Mouse (Mus musculus) midbrain, postnatal 0 days (tissue): ENCODE data around the gene Mars. TPM values are rescaled to one million over a fixed set of nuclear protein-coding genes. Genes with fewer than 3 reads are reported as not detected.

ENCODE experiments used
- ATAC-seq: fragments of 200-750 bp; cut with Nextera tagmentation; 2 replicates; pipeline ENCODE4 v1.8.0; 2017; ENCODE audit warnings: moderate number of reproducible peaks, mild to moderate bottlenecking, moderate TSS enrichment, moderate library complexity; ENCODE audit not compliant: low FRiP score
- DNase-seq: peaks from one replicate; pipeline ENCODE4 v3.0.0-alpha.2; 2015; ENCODE audit warnings: low spot score
- H3K27ac ChIP-seq: fragments of 300-500 bp; sonication (generic); 2 replicates; pipeline ENCODE4 v1.5.1; 2014; ENCODE audit warnings: low read depth, mild to moderate bottlenecking, low read length, mixed read lengths
- H3K27me3 ChIP-seq: fragments of 300-500 bp; sonication (generic); 2 replicates; pipeline ENCODE4 v1.6.1; 2014; ENCODE audit warnings: low read length, control low read depth, mixed read lengths; ENCODE audit not compliant: insufficient read depth
- H3K36me3 ChIP-seq: fragments of 300-500 bp; sonication (generic); 2 replicates; pipeline ENCODE4 v1.6.1; 2014; ENCODE audit warnings: low read length, control low read depth, mixed read lengths; ENCODE audit not compliant: insufficient read depth
- H3K4me1 ChIP-seq: fragments of 300-500 bp; sonication (generic); 2 replicates; pipeline ENCODE4 v1.6.1; 2014; ENCODE audit warnings: mild to moderate bottlenecking, control low read depth, antibody characterized with exemption, low read length, mixed read lengths; ENCODE audit not compliant: insufficient read depth
- H3K4me2 ChIP-seq: fragments of 300-500 bp; sonication (generic); 2 replicates; pipeline ENCODE4 v1.6.1; 2014; ENCODE audit warnings: low read depth, mild to moderate bottlenecking, low read length, mixed read lengths; ENCODE audit not compliant: poor library complexity, severe bottlenecking
- H3K4me3 ChIP-seq: fragments of 300-500 bp; sonication (generic); 2 replicates; pipeline ENCODE4 v1.5.1; 2014; ENCODE audit warnings: low read depth, mild to moderate bottlenecking, low read length, moderate library complexity
- H3K9ac ChIP-seq: fragments of 300-500 bp; sonication (generic); replicated peaks from 2 replicates; pipeline ENCODE4 v1.6.1; 2014; ENCODE audit warnings: mild to moderate bottlenecking, low read length, moderate library complexity, mixed read lengths; ENCODE audit not compliant: poor library complexity, severe bottlenecking
- H3K9me3 ChIP-seq: fragments of 300-500 bp; sonication (generic); 2 replicates; pipeline ENCODE4 v1.6.1; 2016; ENCODE audit warnings: low read length, control low read depth
- CTCF ChIP-seq: IDR thresholded peaks from 2 replicates; pipeline ENCODE4 v1.5.1; 2016; ENCODE audit warnings: antibody characterized with exemption, mild to moderate bottlenecking
- WGBS: fragments of 180-500 bp; shearing (Covaris S2); extraction: QIAGEN DNeasy Blood & Tissue Kit; methylation state at CpG from one replicate; pipeline ENCODE4 v1.1.7; 2014; 5-methylcytosine and 5-hydroxymethylcytosine counted together
- polyA plus RNA-seq: library from polyadenylated mRNA; unstranded; fragments of >200 nt; fragmentation: Nextera tagmentation; extraction: Ambion mirVana; gene quantifications from 2 replicates; pipeline ENCODE4 v1.2.1, GENCODE M21; 2015
- total RNA-seq: library from RNA; depleted of rRNA; stranded (reverse); fragments of >200 nt; gene quantifications from 2 replicates; pipeline ENCODE4 v1.2.3, GENCODE M21; 2014

The Mars gene
- total and polyA plus RNA-seq, 2 experiments from 2014 or later: 62.6 to 112 TPM

DNA sequence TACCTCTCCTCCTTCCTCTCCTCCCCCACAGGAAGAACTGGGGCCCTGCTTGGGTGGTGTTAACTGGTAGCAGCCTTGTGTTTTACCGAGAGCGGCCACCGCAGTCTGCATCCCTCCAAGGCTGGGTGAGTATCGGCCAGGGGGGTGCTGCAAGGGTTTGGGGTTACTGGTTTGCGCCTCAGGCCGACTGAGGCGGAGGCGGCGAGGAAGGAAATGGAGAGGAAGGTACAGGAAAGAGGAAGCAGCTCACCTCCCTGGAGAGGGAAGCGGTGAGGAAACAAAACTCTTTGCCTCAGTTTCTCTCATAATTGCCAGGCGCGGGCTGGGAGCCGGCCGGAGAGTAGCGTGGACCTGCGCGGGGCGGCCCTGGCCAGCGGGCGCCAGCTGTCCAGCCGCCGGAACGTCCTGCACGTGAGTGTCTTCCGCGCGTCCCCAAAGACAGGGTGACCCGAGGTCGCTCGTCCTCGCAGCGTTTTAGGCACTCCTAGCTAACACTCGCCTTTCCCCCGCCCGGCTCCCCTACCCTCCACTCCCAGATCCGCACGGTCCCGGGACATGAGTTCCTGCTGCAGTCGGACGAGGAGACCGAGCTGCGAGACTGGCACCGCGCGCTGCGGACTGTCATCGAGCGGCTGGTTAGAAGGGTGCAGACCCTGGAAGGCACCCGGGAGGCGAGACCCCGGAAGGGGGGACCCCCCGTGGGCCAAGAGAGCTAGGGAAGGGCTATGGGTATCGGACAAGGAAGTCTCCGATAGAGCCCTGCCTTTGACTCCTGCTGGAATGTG, 14.6 kb upstream of the Mars start:
- Histone ChIP-seq H3K36me3 (no peaks in the 10 kb centered on the region), H3K9me3 (no peaks in the 10 kb centered on the region), H3K27me3 (peaks cover 61% of the 10 kb centered on the region), H3K4me3 (peak overlapping the region; percentile 30), H3K4me1 (peaks cover 3% of the 10 kb centered on the region; the same call in 1 of the 2 replicates), H3K4me2 (peak overlapping the region; percentile 56), H3K9ac (peak overlapping the region; percentile 36), H3K27ac (no peak overlapping the region)
- WGBS: 2% methylated on average over 52 of the region's 54 CpGs
- DNase-seq: no peak
- ATAC-seq: no peak
- no peak for TF ChIP-seq CTCF

DNA sequence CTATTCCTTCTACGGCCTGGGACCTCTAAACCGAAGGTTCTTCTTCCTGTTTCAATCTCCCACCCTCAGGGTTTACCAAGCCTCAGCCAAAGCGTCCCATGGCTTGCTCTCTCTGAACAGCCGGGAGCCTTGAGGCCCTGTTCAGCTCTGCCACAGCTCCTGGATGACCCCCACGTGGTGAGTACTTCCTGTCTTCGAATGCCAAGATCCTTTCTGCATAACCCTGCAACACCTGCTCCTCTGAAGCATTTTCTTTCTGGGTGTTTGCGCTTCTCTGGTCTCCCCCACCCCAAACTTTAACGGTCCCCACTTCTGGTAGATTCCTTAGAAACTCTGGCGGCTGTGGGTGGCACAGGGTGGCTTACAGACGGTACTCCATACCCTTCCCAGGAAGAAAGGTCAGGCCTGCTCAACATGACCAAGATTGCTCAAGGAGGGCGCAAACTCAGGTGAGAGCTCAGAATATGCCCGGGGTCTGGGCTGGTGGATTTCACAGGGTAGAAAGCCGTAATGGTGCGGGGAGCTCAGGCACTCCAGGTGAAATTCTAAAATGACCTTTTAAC, 13.9 kb upstream of the Mars start:
- no peak for TF ChIP-seq CTCF
- Histone ChIP-seq H3K36me3 (no peaks in the 10 kb centered on the region), H3K4me3 (peak overlapping the region; percentile 30; the same call in 1 of the 2 replicates), H3K27ac (no peak overlapping the region), H3K27me3 (peaks cover 61% of the 10 kb centered on the region), H3K9me3 (no peaks in the 10 kb centered on the region), H3K4me2 (peak overlapping the region; percentile 56), H3K4me1 (peaks cover 3% of the 10 kb centered on the region; the same call in 1 of the 2 replicates), H3K9ac (no peak overlapping the region)
- ATAC-seq (no peak), DNase-seq (no peak)
- WGBS: 38% methylated on average over 14 of the region's 14 CpGs

DNA sequence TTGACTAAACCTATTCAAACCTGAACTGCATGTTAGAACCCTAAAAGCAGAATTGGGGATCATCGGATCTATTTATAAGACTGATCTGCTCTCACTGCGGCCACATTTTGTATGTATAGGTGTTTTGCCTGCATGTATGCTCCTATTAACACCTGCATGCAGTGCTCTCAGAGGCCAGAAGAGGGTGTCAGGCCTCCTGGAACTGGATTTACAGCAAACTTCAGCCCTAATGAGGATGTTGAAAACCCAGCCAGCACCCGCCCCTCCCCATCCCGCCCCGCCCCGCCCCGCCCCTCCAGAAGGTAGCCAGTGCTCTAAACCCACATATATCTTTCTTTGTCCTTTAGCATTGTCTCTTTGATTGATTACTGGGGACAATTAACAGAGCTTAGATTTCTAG, 12.9 kb upstream of the Mars start:
- no peak overlapping the region for H3K4me2 ChIP-seq
- WGBS: 14% methylated on average over 7 of the region's 7 CpGs
- no peaks in the 10 kb centered on the region for H3K9me3 ChIP-seq
- H3K4me3 ChIP-seq: no peak overlapping the region
- no peaks in the 10 kb centered on the region for H3K36me3 ChIP-seq
- peaks cover 3% of the 10 kb centered on the region; the same call in 1 of the 2 replicates for H3K4me1 ChIP-seq
- H3K27ac ChIP-seq: no peak overlapping the region
- TF ChIP-seq CTCF: peak; percentile 58
- peak; percentile 44 for DNase-seq
- no peak for ATAC-seq
- H3K9ac ChIP-seq: no peak overlapping the region
- peaks cover 56% of the 10 kb centered on the region for H3K27me3 ChIP-seq

DNA sequence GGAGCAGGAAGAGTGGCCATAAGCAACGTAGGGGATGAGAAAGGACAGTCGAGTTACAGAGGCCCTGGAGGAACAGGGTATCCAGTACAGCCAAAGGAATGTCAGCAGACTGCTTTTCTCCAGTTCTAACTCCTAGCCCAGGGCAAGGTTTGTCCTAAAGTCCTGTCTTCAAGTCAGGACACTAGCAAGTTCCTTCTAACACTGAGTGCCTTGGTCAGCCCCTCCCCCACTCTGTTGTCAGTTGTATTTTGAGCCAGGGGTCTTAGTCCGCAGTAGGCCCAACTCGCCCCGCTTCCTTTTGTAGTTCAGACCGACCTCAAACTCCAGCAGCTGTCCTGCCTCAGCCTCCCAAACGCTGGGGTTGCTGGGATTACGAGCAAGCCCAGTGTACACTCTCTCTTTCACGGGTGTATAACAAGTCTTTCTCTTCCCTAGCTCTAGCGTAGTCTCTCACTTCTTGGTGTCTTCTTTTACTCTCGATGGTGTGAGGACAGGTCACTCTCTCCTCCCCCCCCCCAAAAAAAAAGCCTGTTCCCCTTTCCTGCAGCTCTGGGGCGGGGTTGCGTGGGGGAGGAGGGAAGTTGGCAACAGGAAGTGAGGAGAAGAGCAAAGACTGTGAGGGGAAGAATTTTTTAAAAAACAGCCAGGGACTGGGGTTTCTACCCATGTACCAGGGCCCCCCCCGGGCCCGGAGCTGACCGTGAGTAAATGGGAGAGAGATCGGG, 11.7 kb upstream of the Mars start:
- Histone ChIP-seq H3K36me3 (no peaks in the 10 kb centered on the region), H3K9ac (no peak overlapping the region), H3K4me1 (peaks cover 3% of the 10 kb centered on the region; the same call in 1 of the 2 replicates), H3K27ac (no peak overlapping the region), H3K27me3 (peaks cover 44% of the 10 kb centered on the region), H3K9me3 (no peaks in the 10 kb centered on the region), H3K4me2 (no peak overlapping the region), H3K4me3 (no peak overlapping the region)
- DNase-seq: no peak
- no peak for ATAC-seq
- WGBS: 81% methylated on average over 17 of the region's 17 CpGs
- no peak for TF ChIP-seq CTCF

DNA sequence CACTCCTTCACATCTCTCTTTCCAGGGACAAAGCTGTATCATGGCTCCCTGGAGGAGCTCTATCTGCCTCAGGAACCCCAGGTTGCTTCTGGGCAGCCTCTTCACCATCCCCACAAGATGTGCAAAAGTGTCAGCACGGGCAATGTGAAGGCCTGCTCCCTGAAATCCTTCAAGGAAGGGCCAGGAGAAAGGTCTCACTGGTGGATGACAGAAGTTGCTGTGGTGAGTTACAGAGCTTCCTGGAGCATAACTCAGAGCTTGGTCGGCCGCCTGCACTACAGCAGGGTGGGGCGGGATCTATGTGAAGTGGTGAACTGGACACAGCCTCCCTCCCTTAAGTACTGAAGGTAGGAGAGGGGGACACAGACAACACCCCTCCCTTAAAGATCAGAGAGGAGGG, 11.1 kb upstream of the Mars start:
- H3K9me3 ChIP-seq: no peaks in the 10 kb centered on the region
- no peak overlapping the region for H3K4me3 ChIP-seq
- H3K27me3 ChIP-seq: peaks cover 40% of the 10 kb centered on the region
- TF ChIP-seq CTCF: no peak
- no peak overlapping the region for H3K4me2 ChIP-seq
- WGBS: 82% methylated on average over 4 of the region's 4 CpGs
- H3K36me3 ChIP-seq: no peaks in the 10 kb centered on the region
- no peak overlapping the region for H3K27ac ChIP-seq
- DNase-seq (no peak), ATAC-seq (no peak)
- peaks cover 3% of the 10 kb centered on the region; the same call in 1 of the 2 replicates for H3K4me1 ChIP-seq
- no peak overlapping the region for H3K9ac ChIP-seq
